Mouse (Mus musculus): ENCODE results near the gene Aebp2. TPM values are rescaled to one million over a fixed set of nuclear protein-coding genes. Genes with fewer than 3 reads are reported as not detected.
A peak's percentile ranks its signal among the peaks of the same experiment; 100 is the strongest.

Aebp2 gene
- polyA plus RNA-seq, 1 experiment from 2014 or later: 12.4 TPM

- H3K27me3 ChIP-seq (ENCODE audit: control insufficient read depth, insufficient read depth, low read length): no peaks in the 10 kb centered on the region
- H3K36me3 ChIP-seq (ENCODE audit: control insufficient read depth, insufficient read depth, low read length): no peaks in the 10 kb centered on the region
- H3K27ac ChIP-seq (replicated peaks; ENCODE audit: low read depth, low read length): no peak overlapping the region
- no peak overlapping the region for H3K4me2 ChIP-seq (ENCODE audit: low read depth, severe bottlenecking)
- DNase-seq (ENCODE audit: low spot score) (no peak), ATAC-seq (ENCODE audit: insufficient number of reproducible peaks, low FRiP score, low TSS enrichment, low read depth) (no peak)
- H3K4me1 ChIP-seq (ENCODE audit: control insufficient read depth, insufficient read depth, low read length): no peaks in the 10 kb centered on the region
- no peak overlapping the region for H3K9ac ChIP-seq (ENCODE audit: low read length)
- WGBS: 85% methylated on average over 5 of the region's 5 CpGs
- no peak overlapping the region for H3K4me3 ChIP-seq (ENCODE audit: low read depth, low read length)
- H3K9me3 ChIP-seq (ENCODE audit: control insufficient read depth, low read length): no peaks in the 10 kb centered on the region
These were observed 42.1 kb downstream of the Aebp2 start for GRCm38 (mm10) chr6:140664611-140665010.

GRCm38 (mm10) chr6:140666486-140667240 is 44.2 kb downstream of the Aebp2 start:
- ATAC-seq (ENCODE audit: insufficient number of reproducible peaks, low FRiP score, low TSS enrichment, low read depth) (no peak), DNase-seq (ENCODE audit: low spot score) (no peak)
- Histone ChIP-seq H3K4me1 (ENCODE audit: control insufficient read depth, insufficient read depth, low read length) (no peaks in the 10 kb centered on the region), H3K27ac (replicated peaks; ENCODE audit: low read depth, low read length) (no peak overlapping the region), H3K4me3 (ENCODE audit: low read depth, low read length) (no peak overlapping the region), H3K36me3 (ENCODE audit: control insufficient read depth, insufficient read depth, low read length) (no peaks in the 10 kb centered on the region), H3K27me3 (ENCODE audit: control insufficient read depth, insufficient read depth, low read length) (no peaks in the 10 kb centered on the region), H3K9me3 (ENCODE audit: control insufficient read depth, low read length) (no peaks in the 10 kb centered on the region), H3K9ac (ENCODE audit: low read length) (no peak overlapping the region), H3K4me2 (ENCODE audit: low read depth, severe bottlenecking) (no peak overlapping the region)
- 50% methylated on average over 18 of the region's 18 CpGs for WGBS

- DNase-seq (ENCODE audit: low spot score) (no peak), ATAC-seq (ENCODE audit: insufficient number of reproducible peaks, low FRiP score, low TSS enrichment, low read depth) (no peak)
- no peaks in the 10 kb centered on the region for H3K36me3 ChIP-seq (ENCODE audit: control insufficient read depth, insufficient read depth, low read length)
- H3K27ac ChIP-seq (replicated peaks; ENCODE audit: low read depth, low read length): no peak overlapping the region
- H3K27me3 ChIP-seq (ENCODE audit: control insufficient read depth, insufficient read depth, low read length): no peaks in the 10 kb centered on the region
- no peak overlapping the region for H3K4me2 ChIP-seq (ENCODE audit: low read depth, severe bottlenecking)
- H3K4me3 ChIP-seq (ENCODE audit: low read depth, low read length): no peak overlapping the region
- no peaks in the 10 kb centered on the region for H3K4me1 ChIP-seq (ENCODE audit: control insufficient read depth, insufficient read depth, low read length)
- H3K9me3 ChIP-seq (ENCODE audit: control insufficient read depth, low read length): no peaks in the 10 kb centered on the region
- H3K9ac ChIP-seq (ENCODE audit: low read length): no peak overlapping the region
- WGBS: 85% methylated on average over 8 of the region's 8 CpGs
These were observed 44.9 kb downstream of the Aebp2 start for GRCm38 (mm10) chr6:140667289-140667906.

GRCm38 (mm10) chr6:140674414-140674813 is 52.0 kb downstream of the Aebp2 start:
- Histone ChIP-seq H3K27me3 (ENCODE audit: control insufficient read depth, insufficient read depth, low read length) (no peaks in the 10 kb centered on the region), H3K4me2 (ENCODE audit: low read depth, severe bottlenecking) (no peak overlapping the region), H3K4me3 (ENCODE audit: low read depth, low read length) (no peak overlapping the region), H3K27ac (replicated peaks; ENCODE audit: low read depth, low read length) (no peak overlapping the region), H3K36me3 (ENCODE audit: control insufficient read depth, insufficient read depth, low read length) (no peaks in the 10 kb centered on the region), H3K4me1 (ENCODE audit: control insufficient read depth, insufficient read depth, low read length) (peaks cover 14% of the 10 kb centered on the region), H3K9ac (ENCODE audit: low read length) (no peak overlapping the region), H3K9me3 (ENCODE audit: control insufficient read depth, low read length) (no peaks in the 10 kb centered on the region)
- WGBS: 79% methylated on average over 3 of the region's 3 CpGs
- ATAC-seq (ENCODE audit: insufficient number of reproducible peaks, low FRiP score, low TSS enrichment, low read depth): no peak
- no peak for DNase-seq (ENCODE audit: low spot score)

GRCm38 (mm10) chr6:140676094-140676493 is 53.6 kb downstream of the Aebp2 start:
- WGBS: 80% methylated on average over 4 of the region's 4 CpGs
- no peaks in the 10 kb centered on the region for H3K9me3 ChIP-seq (ENCODE audit: control insufficient read depth, low read length)
- H3K4me1 ChIP-seq (ENCODE audit: control insufficient read depth, insufficient read depth, low read length): peaks cover 16% of the 10 kb centered on the region
- no peak overlapping the region for H3K9ac ChIP-seq (ENCODE audit: low read length)
- DNase-seq (ENCODE audit: low spot score) (no peak), ATAC-seq (ENCODE audit: insufficient number of reproducible peaks, low FRiP score, low TSS enrichment, low read depth) (no peak)
- H3K36me3 ChIP-seq (ENCODE audit: control insufficient read depth, insufficient read depth, low read length): no peaks in the 10 kb centered on the region
- no peak overlapping the region for H3K4me3 ChIP-seq (ENCODE audit: low read depth, low read length)
- H3K4me2 ChIP-seq (ENCODE audit: low read depth, severe bottlenecking): no peak overlapping the region
- no peak overlapping the region for H3K27ac ChIP-seq (replicated peaks; ENCODE audit: low read depth, low read length)
- no peaks in the 10 kb centered on the region for H3K27me3 ChIP-seq (ENCODE audit: control insufficient read depth, insufficient read depth, low read length)

- H3K36me3 ChIP-seq (ENCODE audit: control insufficient read depth, insufficient read depth, low read length): no peaks in the 10 kb centered on the region
- H3K4me1 ChIP-seq (ENCODE audit: control insufficient read depth, insufficient read depth, low read length): peaks cover 16% of the 10 kb centered on the region
These were observed 54.6 kb downstream of the Aebp2 start for GRCm38 (mm10) chr6:140677041-140677440.

GRCm38 (mm10) chr6:140677960-140678359 is 55.5 kb downstream of the Aebp2 start:
- Histone ChIP-seq H3K27me3 (ENCODE audit: control insufficient read depth, insufficient read depth, low read length) (no peaks in the 10 kb centered on the region), H3K4me3 (ENCODE audit: low read depth, low read length) (no peak overlapping the region), H3K27ac (replicated peaks; ENCODE audit: low read depth, low read length) (no peak overlapping the region), H3K9me3 (ENCODE audit: control insufficient read depth, low read length) (no peaks in the 10 kb centered on the region), H3K36me3 (ENCODE audit: control insufficient read depth, insufficient read depth, low read length) (no peaks in the 10 kb centered on the region), H3K4me1 (ENCODE audit: control insufficient read depth, insufficient read depth, low read length) (peaks cover 21% of the 10 kb centered on the region), H3K4me2 (ENCODE audit: low read depth, severe bottlenecking) (no peak overlapping the region), H3K9ac (ENCODE audit: low read length) (no peak overlapping the region)
- WGBS: 87% methylated on average over 9 of the region's 9 CpGs
- DNase-seq (ENCODE audit: low spot score): no peak
- ATAC-seq (ENCODE audit: insufficient number of reproducible peaks, low FRiP score, low TSS enrichment, low read depth): no peak

More at GRCm38 (mm10) chr6:140677041-140677440, 54.6 kb downstream of the Aebp2 start:
- H3K9me3 ChIP-seq (ENCODE audit: control insufficient read depth, low read length): no peaks in the 10 kb centered on the region
- H3K9ac ChIP-seq (ENCODE audit: low read length): no peak overlapping the region
- 43% methylated on average over 4 of the region's 4 CpGs for WGBS
- H3K4me2 ChIP-seq (ENCODE audit: low read depth, severe bottlenecking): no peak overlapping the region
- H3K4me3 ChIP-seq (ENCODE audit: low read depth, low read length): no peak overlapping the region
- ATAC-seq (ENCODE audit: insufficient number of reproducible peaks, low FRiP score, low TSS enrichment, low read depth): no peak
- H3K27me3 ChIP-seq (ENCODE audit: control insufficient read depth, insufficient read depth, low read length): no peaks in the 10 kb centered on the region
- no peak overlapping the region for H3K27ac ChIP-seq (replicated peaks; ENCODE audit: low read depth, low read length)
- DNase-seq (ENCODE audit: low spot score): no peak

GRCm38 (mm10) chr6:140678658-140679271 is 56.3 kb downstream of the Aebp2 start:
- Histone ChIP-seq H3K27me3 (ENCODE audit: control insufficient read depth, insufficient read depth, low read length) (no peaks in the 10 kb centered on the region), H3K4me3 (ENCODE audit: low read depth, low read length) (no peak overlapping the region), H3K36me3 (ENCODE audit: control insufficient read depth, insufficient read depth, low read length) (no peaks in the 10 kb centered on the region), H3K9ac (ENCODE audit: low read length) (no peak overlapping the region), H3K9me3 (ENCODE audit: control insufficient read depth, low read length) (no peaks in the 10 kb centered on the region), H3K4me1 (ENCODE audit: control insufficient read depth, insufficient read depth, low read length) (peaks cover 23% of the 10 kb centered on the region), H3K4me2 (ENCODE audit: low read depth, severe bottlenecking) (no peak overlapping the region), H3K27ac (replicated peaks; ENCODE audit: low read depth, low read length) (no peak overlapping the region)
- DNase-seq (ENCODE audit: low spot score) (peak; percentile 70), ATAC-seq (ENCODE audit: insufficient number of reproducible peaks, low FRiP score, low TSS enrichment, low read depth) (peak; percentile 49; the same call in 1 of the 2 replicates)
- 19% methylated on average over 15 of the region's 15 CpGs for WGBS

Data from limb, embryonic 11.5 days (tissue).